Mouse (Mus musculus) lung, postnatal 36 days (tissue): ENCODE measurements at regions not wholly inside any gene's neighbourhood (a gene's known extent, or its start where the extent isn't known, plus 50 kb on each side); places are given as distances from the start of the nearest gene placed in this dataset.
A peak's percentile ranks its signal among the peaks of the same experiment; 100 is the strongest.

ENCODE experiments used
- DNase-seq: peaks from one replicate; pipeline ENCODE4 v3.0.0; 2022; ENCODE audit warnings: mixed read lengths

DNA sequence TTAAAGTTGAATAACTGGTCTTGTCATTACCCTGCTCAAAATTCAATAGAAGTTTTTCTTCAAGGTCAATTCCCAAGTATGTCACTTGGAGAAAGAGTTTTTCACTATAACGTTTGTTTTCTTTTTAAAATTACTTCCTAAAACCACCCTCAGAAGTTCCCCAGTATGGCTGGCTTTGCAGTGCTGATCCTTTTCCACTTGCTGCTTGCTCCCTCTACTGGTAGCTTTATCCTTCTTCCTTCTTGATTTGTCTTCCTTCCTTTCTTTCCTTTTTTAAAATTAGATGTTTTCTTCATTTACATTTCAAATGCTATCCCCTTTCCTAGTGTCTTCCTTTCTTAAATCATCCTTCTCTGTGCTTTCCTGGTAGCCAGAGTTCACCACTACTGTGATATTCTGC lies 73.6 kb downstream of the Rtl3 start:
- peak; percentile 3 for DNase-seq
